Mouse (Mus musculus) ES-Bruce4 (cell line): ENCODE data around the gene Dio1. TPM values are rescaled to one million over a fixed set of nuclear protein-coding genes. Genes with fewer than 3 reads are reported as not detected.
A peak's percentile ranks its signal among the peaks of the same experiment; 100 is the strongest.

ENCODE experiments used
- H3K27ac ChIP-seq: 2 replicates; pipeline ENCODE4 v1.5.1; 2012; ENCODE audit warnings: low read length, inconsistent platforms; ENCODE audit not compliant: insufficient read depth
- H3K27me3 ChIP-seq: 2 replicates; pipeline ENCODE4 v1.6.1; 2012; ENCODE audit warnings: mild to moderate bottlenecking, low read length, inconsistent platforms; ENCODE audit not compliant: control insufficient read depth, poor library complexity, insufficient read depth, severe bottlenecking
- H3K36me3 ChIP-seq: 2 replicates; pipeline ENCODE4 v1.6.1; 2012; ENCODE audit warnings: inconsistent platforms, mild to moderate bottlenecking, low read length, moderate library complexity; ENCODE audit not compliant: control insufficient read depth, poor library complexity, insufficient read depth, severe bottlenecking
- H3K4me1 ChIP-seq: one replicate; pipeline ENCODE4 v1.8.1; 2011; ENCODE audit warnings: low read length; ENCODE audit not compliant: control insufficient read depth, insufficient read depth
- H3K4me3 ChIP-seq: 2 replicates; pipeline ENCODE4 v1.5.1; 2011; ENCODE audit warnings: low read depth, mild to moderate bottlenecking, low read length
- H3K9ac ChIP-seq: 2 replicates; pipeline ENCODE4 v1.6.1; 2012; ENCODE audit warnings: low read depth, mild to moderate bottlenecking, inconsistent platforms; ENCODE audit not compliant: poor library complexity, severe bottlenecking
- H3K9me3 ChIP-seq: replicated peaks from 2 replicates; pipeline ENCODE4 v1.6.1; 2012; ENCODE audit warnings: mild to moderate bottlenecking, low read length, inconsistent platforms; ENCODE audit not compliant: control insufficient read depth, poor library complexity, insufficient read depth, severe bottlenecking
- CTCF ChIP-seq: IDR thresholded peaks from one replicate; pipeline ENCODE4 v1.8.1; 2011; ENCODE audit warnings: low read depth, low read length
- EP300 ChIP-seq: IDR thresholded peaks from 2 replicates; pipeline ENCODE4 v1.6.1; 2011; ENCODE audit warnings: low read depth, low read length; ENCODE audit not compliant: insufficient read depth
- POLR2A ChIP-seq: IDR thresholded peaks from one replicate; pipeline ENCODE4 v1.8.1; 2011; ENCODE audit warnings: low read length; ENCODE audit not compliant: insufficient read depth
- polyA plus RNA-seq: library from polyadenylated mRNA; stranded (reverse); fragments of >200 nt; gene quantifications from 2 replicates; pipeline ENCODE4 v1.2.4, GENCODE M21; 2011; ENCODE audit warnings: low read depth; ENCODE audit not compliant: missing spikeins, insufficient read depth, insufficient read length

The Dio1 gene
- polyA plus RNA-seq, 1 experiment, result not detected

DNA sequence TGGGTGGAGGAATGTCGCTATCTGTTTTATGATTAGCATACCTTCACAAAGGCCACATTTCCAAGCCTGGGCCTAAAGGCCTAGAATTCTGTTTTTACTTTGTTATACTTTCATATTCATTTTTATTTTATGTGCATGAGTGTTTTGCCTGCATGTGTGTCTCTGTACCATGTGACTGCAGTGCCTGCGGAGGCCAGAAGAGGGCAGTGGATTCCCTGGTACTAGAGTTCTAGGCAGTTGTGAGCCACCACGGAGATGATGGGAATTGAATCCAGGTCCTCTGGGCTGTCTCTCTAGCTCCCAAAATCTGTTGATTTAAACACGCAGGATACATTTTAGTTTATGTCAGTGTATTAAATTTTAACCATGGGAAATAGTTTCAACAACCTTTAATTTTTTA is 26.5 kb upstream of the Dio1 start:
- Histone ChIP-seq H3K4me1 (no peaks in the 10 kb centered on the region), H3K9ac (no peak overlapping the region), H3K27ac (peak overlapping the region; percentile 25), H3K9me3 (peaks cover 2% of the 10 kb centered on the region; the same call in 1 of the 2 replicates), H3K27me3 (no peaks in the 10 kb centered on the region), H3K36me3 (no peaks in the 10 kb centered on the region), H3K4me3 (no peak overlapping the region)
- no peak for TF ChIP-seq EP300
- TF ChIP-seq CTCF, result peak; percentile 35
- no peak for TF ChIP-seq POLR2A

DNA sequence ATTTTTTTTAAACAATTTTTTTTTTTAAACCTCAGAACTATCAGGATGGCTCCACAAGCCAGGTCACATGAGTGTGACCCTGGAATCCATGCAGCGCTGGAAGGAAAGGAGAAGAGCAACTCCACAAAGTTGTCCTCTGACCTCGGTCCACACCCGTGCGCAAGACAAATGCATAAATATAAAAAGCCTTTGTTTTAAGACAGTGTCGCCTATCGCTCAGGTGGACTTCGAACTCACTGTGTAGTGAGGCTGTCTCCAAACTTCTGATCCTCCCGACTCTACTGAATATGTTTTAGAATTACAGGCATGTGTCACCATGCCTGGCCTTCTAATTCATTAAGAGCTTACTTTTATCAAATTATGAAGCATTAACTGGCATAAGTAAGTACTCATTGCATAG is 21.6 kb upstream of the Dio1 start:
- Histone ChIP-seq H3K9me3 (peaks cover 2% of the 10 kb centered on the region; the same call in 1 of the 2 replicates), H3K27ac (no peak overlapping the region), H3K27me3 (no peaks in the 10 kb centered on the region), H3K36me3 (no peaks in the 10 kb centered on the region), H3K4me1 (no peaks in the 10 kb centered on the region), H3K9ac (no peak overlapping the region), H3K4me3 (no peak overlapping the region)
- TF ChIP-seq CTCF (no peak), EP300 (no peak), POLR2A (no peak)

GRCm38 (mm10) chr4:107323113-107323512 is 16.1 kb upstream of the Dio1 start:
- H3K36me3 ChIP-seq, result no peaks in the 10 kb centered on the region
- H3K9ac ChIP-seq, result no peak overlapping the region
- H3K4me1 ChIP-seq, result peaks cover 2% of the 10 kb centered on the region
- no peak overlapping the region for H3K27ac ChIP-seq
- TF ChIP-seq POLR2A, result no peak
- TF ChIP-seq EP300, result no peak
- TF ChIP-seq CTCF, result no peak
- no peak overlapping the region for H3K4me3 ChIP-seq
- no peaks in the 10 kb centered on the region for H3K27me3 ChIP-seq
- H3K9me3 ChIP-seq, result no peaks in the 10 kb centered on the region

DNA sequence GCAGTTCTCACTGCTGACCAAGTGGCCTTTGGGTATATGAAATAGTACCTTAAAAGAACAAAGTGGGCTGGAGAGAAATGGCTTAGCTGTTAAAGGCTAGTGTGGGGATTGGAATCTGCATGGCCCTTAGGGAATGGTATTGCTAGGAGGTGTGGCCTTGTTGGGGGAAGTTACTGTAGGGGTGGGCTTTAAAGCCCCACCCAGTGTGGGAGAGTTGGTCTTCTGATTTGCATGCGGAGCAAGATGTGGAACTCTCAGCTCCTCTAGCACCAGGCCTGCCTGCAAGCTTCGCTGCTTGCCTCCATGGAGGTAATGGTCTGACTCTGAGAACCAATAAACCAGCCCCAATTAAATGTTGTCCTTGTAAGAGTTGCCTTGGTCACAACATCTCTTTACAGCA is 14.1 kb upstream of the Dio1 start:
- Histone ChIP-seq H3K27me3 (no peaks in the 10 kb centered on the region), H3K4me3 (no peak overlapping the region), H3K9me3 (no peaks in the 10 kb centered on the region), H3K36me3 (no peaks in the 10 kb centered on the region), H3K9ac (no peak overlapping the region), H3K27ac (no peak overlapping the region), H3K4me1 (peaks cover 2% of the 10 kb centered on the region)
- TF ChIP-seq EP300, result no peak
- TF ChIP-seq CTCF, result no peak
- no peak for TF ChIP-seq POLR2A

GRCm38 (mm10) chr4:107318646-107319045 is 11.7 kb upstream of the Dio1 start:
- Histone ChIP-seq H3K27ac (no peak overlapping the region), H3K36me3 (no peaks in the 10 kb centered on the region)
- TF ChIP-seq EP300, result no peak

GRCm38 (mm10) chr4:107314479-107314805 is 7.5 kb upstream of the Dio1 start:
- no peaks in the 10 kb centered on the region for H3K27me3 ChIP-seq
- TF ChIP-seq CTCF (no peak), EP300 (no peak), POLR2A (no peak)
- no peak overlapping the region for H3K27ac ChIP-seq
- H3K36me3 ChIP-seq, result no peaks in the 10 kb centered on the region
- peak overlapping the region; percentile 93 for H3K4me3 ChIP-seq
- peak overlapping the region; percentile 25 for H3K9ac ChIP-seq
- no peaks in the 10 kb centered on the region for H3K4me1 ChIP-seq
- H3K9me3 ChIP-seq, result no peaks in the 10 kb centered on the region

More at GRCm38 (mm10) chr4:107318646-107319045, 11.7 kb upstream of the Dio1 start:
- no peaks in the 10 kb centered on the region for H3K9me3 ChIP-seq
- peaks cover 2% of the 10 kb centered on the region for H3K4me1 ChIP-seq
- H3K27me3 ChIP-seq, result no peaks in the 10 kb centered on the region
- H3K4me3 ChIP-seq, result no peak overlapping the region
- no peak overlapping the region for H3K9ac ChIP-seq
